Mouse (Mus musculus): ENCODE results near the gene Rab3a.

Rab3a gene

GRCm38 (mm10) chr8:70754043-70754870 is at the start of gene Rab3a:
Gene Rab3a (plus strand): TSS chr8:70754679.
- in situ Hi-C loops (cut with MboI; ENCODE audit: low sequenced_read_pairs) = no loop called here

- in situ Hi-C loops (cut with MboI; ENCODE audit: low sequenced_read_pairs) = no loop called here
These were observed 46.2 kb upstream of the Rab3a start for GRCm38 (mm10) chr8:70708281-70708680.

GRCm38 (mm10) chr8:70709794-70710193 is 44.7 kb upstream of the Rab3a start:
- in situ Hi-C loops (cut with MboI; ENCODE audit: low sequenced_read_pairs) = loop anchor here (5.0 to 10.0 kb wide), 2 partner anchors 38 to 135 kb away; no protein-coding TSS in a partner anchor

- in situ Hi-C loops (cut with MboI; ENCODE audit: low sequenced_read_pairs) = loop anchor here (5.0 to 10.0 kb wide), 2 partner anchors 37 to 135 kb away; no protein-coding TSS in a partner anchor
These were observed 44.2 kb upstream of the Rab3a start for GRCm38 (mm10) chr8:70710296-70710695.

GRCm38 (mm10) chr8:70711041-70711440 is 43.4 kb upstream of the Rab3a start:
- in situ Hi-C loops (cut with MboI; ENCODE audit: low sequenced_read_pairs) = loop anchor here (5.0 to 10.0 kb wide), 2 partner anchors 36 to 134 kb away; no protein-coding TSS in a partner anchor

- in situ Hi-C loops (cut with MboI; ENCODE audit: low sequenced_read_pairs) = loop anchor here (5.0 to 10.0 kb wide), 2 partner anchors 33 to 131 kb away; no protein-coding TSS in a partner anchor
These were observed 40.5 kb upstream of the Rab3a start for GRCm38 (mm10) chr8:70713991-70714390.

- in situ Hi-C loops (cut with MboI; ENCODE audit: low sequenced_read_pairs) = loop anchor here (10.0 kb wide), 1 partner anchor 130 kb away; no protein-coding TSS in a partner anchor
These were observed 39.4 kb upstream of the Rab3a start for GRCm38 (mm10) chr8:70715086-70715485.

GRCm38 (mm10) chr8:70716521-70717400 is 37.7 kb upstream of the Rab3a start:
- in situ Hi-C loops (cut with MboI; ENCODE audit: low sequenced_read_pairs) = loop anchor here (10.0 kb wide), 1 partner anchor 128 kb away; no protein-coding TSS in a partner anchor

- in situ Hi-C loops (cut with MboI; ENCODE audit: low sequenced_read_pairs) = loop anchor here (10.0 kb wide), 1 partner anchor 127 kb away; no protein-coding TSS in a partner anchor
These were observed 36.2 kb upstream of the Rab3a start, which contains the start of gene Gm3336 for GRCm38 (mm10) chr8:70718297-70718696. Gene Gm3336 (plus strand): TSS chr8:70718543.

- in situ Hi-C loops (cut with MboI; ENCODE audit: low sequenced_read_pairs) = loop anchor here (10.0 kb wide), 1 partner anchor 125 kb away; no protein-coding TSS in a partner anchor
These were observed 34.6 kb upstream of the Rab3a start for GRCm38 (mm10) chr8:70719796-70720270.

GRCm38 (mm10) chr8:70720739-70721138 is 33.7 kb upstream of the Rab3a start:
- in situ Hi-C loops (cut with MboI; ENCODE audit: low sequenced_read_pairs) = no loop called here

GRCm38 (mm10) chr8:70721601-70722000 is 32.9 kb upstream of the Rab3a start:
- in situ Hi-C loops (cut with MboI; ENCODE audit: low sequenced_read_pairs) = no loop called here

- in situ Hi-C loops (cut with MboI; ENCODE audit: low sequenced_read_pairs) = no loop called here
These were observed 30.8 kb upstream of the Rab3a start, which contains the start of gene Pde4c for GRCm38 (mm10) chr8:70723486-70724210. Gene Pde4c (plus strand): TSS chr8:70723720.

- in situ Hi-C loops (cut with MboI; ENCODE audit: low sequenced_read_pairs) = no loop called here
These were observed 30.3 kb upstream of the Rab3a start for GRCm38 (mm10) chr8:70724216-70724615.

- in situ Hi-C loops (cut with MboI; ENCODE audit: low sequenced_read_pairs) = no loop called here
These were observed 28.6 kb upstream of the Rab3a start for GRCm38 (mm10) chr8:70725792-70726447.

- in situ Hi-C loops (cut with MboI; ENCODE audit: low sequenced_read_pairs) = no loop called here
These were observed 27.8 kb upstream of the Rab3a start for GRCm38 (mm10) chr8:70726721-70727120.

- in situ Hi-C loops (cut with MboI; ENCODE audit: low sequenced_read_pairs) = no loop called here
These were observed 24.5 kb upstream of the Rab3a start for GRCm38 (mm10) chr8:70729808-70730475.

- in situ Hi-C loops (cut with MboI; ENCODE audit: low sequenced_read_pairs) = no loop called here
These were observed 23.5 kb upstream of the Rab3a start for GRCm38 (mm10) chr8:70730956-70731355.

GRCm38 (mm10) chr8:70737705-70738104 is 16.8 kb upstream of the Rab3a start:
- in situ Hi-C loops (cut with MboI; ENCODE audit: low sequenced_read_pairs) = no loop called here
